Mouse (Mus musculus) lung, postnatal 0 days (tissue): ENCODE measurements at regions not wholly inside any gene's neighbourhood (a gene's known extent, or its start where the extent isn't known, plus 50 kb on each side); places are given as distances from the start of the nearest gene placed in this dataset.

Experiments
- CTCF ChIP-seq: IDR thresholded peaks from 2 replicates; pipeline ENCODE4 v1.5.1; 2016; ENCODE audit warnings: antibody characterized with exemption, mild to moderate bottlenecking
- EP300 ChIP-seq: IDR thresholded peaks from 2 replicates; pipeline ENCODE4 v1.6.1; 2016; ENCODE audit warnings: antibody characterized with exemption, mild to moderate bottlenecking, control low read depth

GRCm38 (mm10) chr10:29708653-29709052, 173.0 kb upstream of the Rspo3 start:
- TF ChIP-seq CTCF (no peak), EP300 (no peak)
